Comparison of ENCODE assay signal across 8 mouse cellular contexts in the genomic region with DNA sequence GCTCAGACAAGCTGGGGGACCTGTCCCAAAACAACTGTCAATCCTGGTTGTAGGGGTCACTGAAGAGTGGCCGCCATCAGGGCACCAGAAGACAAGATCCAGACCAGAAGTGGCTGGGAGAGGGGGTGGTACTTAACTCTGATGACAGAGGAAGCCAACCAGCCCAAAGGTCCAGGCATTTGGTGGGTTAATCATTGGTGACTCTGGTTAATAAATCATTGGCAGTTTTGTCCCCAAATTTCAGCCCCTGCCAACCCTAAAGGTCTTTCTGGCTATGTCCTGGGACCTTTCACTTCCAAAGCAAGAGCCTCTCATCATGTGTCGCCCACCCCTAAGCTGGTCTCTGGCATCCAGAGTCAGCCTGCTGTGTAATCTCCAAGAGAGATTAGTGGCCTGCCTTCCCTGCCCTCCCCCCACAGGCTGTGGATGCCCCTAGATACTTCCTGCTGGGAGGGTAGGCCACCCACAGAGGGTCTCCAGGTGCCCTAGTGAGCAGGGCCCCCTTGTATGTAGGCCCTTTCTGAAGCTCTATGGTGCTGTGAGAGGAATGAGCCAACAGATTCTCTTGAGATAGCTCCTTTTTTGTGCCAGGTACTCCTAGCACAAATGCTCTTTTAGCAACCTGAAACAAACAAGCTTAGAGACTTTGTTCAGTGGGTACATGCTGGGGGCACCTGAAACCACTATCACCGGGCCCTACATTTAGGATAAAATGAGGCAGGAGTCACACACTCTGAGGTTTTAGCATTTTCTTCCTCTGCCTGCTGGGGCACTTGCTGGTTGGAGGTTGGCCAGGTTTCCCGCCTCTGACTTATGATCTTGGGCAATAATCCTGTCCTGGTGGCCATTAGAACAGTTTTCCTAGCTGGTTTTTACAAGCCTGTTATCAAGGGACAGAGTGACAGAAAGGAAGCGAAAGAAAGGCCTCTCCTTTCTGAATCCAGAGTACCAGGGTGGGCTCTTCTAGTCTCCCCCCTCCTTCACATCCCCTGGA. TPM values are rescaled to one million over a fixed set of nuclear protein-coding genes. Genes with fewer than 3 reads are reported as not detected.
DNase-seq lines count a peak whose midpoint lies in the region; ATAC-seq and TF ChIP-seq lines count a peak whose summit lies in the region.
"Had no signal": no experiment of that assay in that cellular context is flagged by ENCODE, and none has a peak within 500 bp of the region (broad histone marks: within the 10 kb centered on the region; RNA-seq: fewer than 3 reads in every experiment).

No protein-coding gene starts in this region.

- H3K27me3 ChIP-seq in hindbrain, embryonic 10.5 days (ENCODE audit: insufficient read depth, poor library complexity, severe bottlenecking): no peaks in the 10 kb centered on the region
- H3K27me3 ChIP-seq in hindbrain, embryonic 16.5 days (replicated peaks; ENCODE audit: control insufficient read depth, insufficient read depth, low read length): no peaks in the 10 kb centered on the region
- no peaks in the 10 kb centered on the region for H3K27me3 ChIP-seq in intestine, postnatal 0 days (replicated peaks; ENCODE audit: control insufficient read depth, insufficient read depth, low read length)
- H3K27me3 ChIP-seq in liver, embryonic 13.5 days: no peaks in the 10 kb centered on the region
- H3K27me3 ChIP-seq: forebrain, embryonic 15.5 days had no signal

- peaks cover 90% of the 10 kb centered on the region for H3K4me1 ChIP-seq in hindbrain, embryonic 10.5 days (replicated peaks)
- H3K4me1 ChIP-seq in hindbrain, embryonic 16.5 days (ENCODE audit: control insufficient read depth, insufficient read depth, low read depth, low read length): peaks cover 56% of the 10 kb centered on the region
- H3K4me1 ChIP-seq in intestine, postnatal 0 days (replicated peaks; ENCODE audit: control insufficient read depth, insufficient read depth, low read length): peaks cover 29% of the 10 kb centered on the region
- peaks cover 39% of the 10 kb centered on the region for H3K4me1 ChIP-seq in liver, embryonic 13.5 days (replicated peaks)

- no peak overlapping the region for H3K4me2 ChIP-seq in hindbrain, embryonic 16.5 days (ENCODE audit: low read length)
- H3K4me2 ChIP-seq in intestine, postnatal 0 days (replicated peaks; ENCODE audit: low read depth): no peak overlapping the region
- 0 out of 2 replicates have a peak overlapping the region, but pooled peaks have one; percentile 19 for H3K4me2 ChIP-seq in liver, embryonic 13.5 days
- H3K4me2 ChIP-seq: forebrain, embryonic 15.5 days had no signal

- no peaks in the 10 kb centered on the region for H3K36me3 ChIP-seq in hindbrain, embryonic 10.5 days
- H3K36me3 ChIP-seq in hindbrain, embryonic 16.5 days (ENCODE audit: control insufficient read depth, insufficient read depth, low read length): no peaks in the 10 kb centered on the region
- no peaks in the 10 kb centered on the region; the same call in 1 of the 2 replicates for H3K36me3 ChIP-seq in intestine, postnatal 0 days (ENCODE audit: control insufficient read depth, insufficient read depth)
- H3K36me3 ChIP-seq in liver, embryonic 13.5 days: no peaks in the 10 kb centered on the region
- H3K36me3 ChIP-seq: forebrain, embryonic 15.5 days had no signal

- no peak overlapping the region for H3K9ac ChIP-seq in hindbrain, embryonic 16.5 days (ENCODE audit: low read depth, low read length)
- H3K9ac ChIP-seq in intestine, postnatal 0 days (ENCODE audit: low read depth, low read length): no peak overlapping the region
- H3K9ac ChIP-seq in liver, embryonic 13.5 days: no peak overlapping the region
- H3K9ac ChIP-seq: forebrain, embryonic 15.5 days had no signal

- WGBS in hindbrain, embryonic 10.5 days: 71% methylated on average over 5 of the region's 5 CpGs
- 62% methylated on average over 5 of the region's 5 CpGs for WGBS in hindbrain, embryonic 16.5 days
- WGBS in intestine, postnatal 0 days: 29% methylated on average over 5 of the region's 5 CpGs
- 44% methylated on average over 5 of the region's 5 CpGs for WGBS in liver, embryonic 13.5 days (ENCODE audit: insufficient replicate concordance)

- H3K27ac ChIP-seq in hindbrain, embryonic 10.5 days: peak overlapping the region; percentile 77
- no peak overlapping the region for H3K27ac ChIP-seq in hindbrain, embryonic 16.5 days (ENCODE audit: low read depth, low read length)
- peak overlapping the region; percentile 64 for H3K27ac ChIP-seq in intestine, postnatal 0 days (ENCODE audit: low read depth, low read length)
- peak overlapping the region; percentile 87 for H3K27ac ChIP-seq in liver, embryonic 13.5 days

- no peak for ATAC-seq in hindbrain, embryonic 16.5 days
- no peak for ATAC-seq in intestine, postnatal 0 days
- ATAC-seq in liver, embryonic 13.5 days (ENCODE audit: low read depth): peak; percentile 49
- ATAC-seq: forebrain, embryonic 15.5 days had no signal

- peak; percentile 25; the same call in 1 of the 2 replicates for TF ChIP-seq CTCF in intestine, postnatal 0 days (IDR thresholded peaks at IDR 0.05; ENCODE audit: low read depth)

- no peak overlapping the region for H3K4me3 ChIP-seq in hindbrain, embryonic 10.5 days
- H3K4me3 ChIP-seq in hindbrain, embryonic 16.5 days (ENCODE audit: low read length): no peak overlapping the region
- H3K4me3 ChIP-seq in intestine, postnatal 0 days (ENCODE audit: low read depth, low read length): no peak overlapping the region
- H3K4me3 ChIP-seq in liver, embryonic 13.5 days (replicated peaks): no peak overlapping the region
- H3K4me3 ChIP-seq: forebrain, embryonic 15.5 days had no signal

- no peak for DNase-seq in hindbrain, embryonic 10.5 days (ENCODE audit: low spot score)
- DNase-seq in adrenal gland, postnatal 25 days: peak; percentile 70
- DNase-seq in liver, embryonic 13.5 days: no peak
- no peak for DNase-seq in spleen, adult 18-20 months
- DNase-seq in layer of hippocampus, postnatal 10 days (ENCODE audit: low spot score in 2 of 2): no peak

- H3K9me3 ChIP-seq in hindbrain, embryonic 10.5 days: no peaks in the 10 kb centered on the region
- H3K9me3 ChIP-seq in hindbrain, embryonic 16.5 days (ENCODE audit: control insufficient read depth, low read length): no peaks in the 10 kb centered on the region
- no peaks in the 10 kb centered on the region for H3K9me3 ChIP-seq in intestine, postnatal 0 days (ENCODE audit: control insufficient read depth)
- H3K9me3 ChIP-seq in liver, embryonic 13.5 days (replicated peaks): no peaks in the 10 kb centered on the region
- H3K9me3 ChIP-seq: forebrain, embryonic 15.5 days had no signal

RNA-seq across cellular contexts. Expression of a gene that starts 14.5 kb away (rescaled TPM):
- 6.6 and 7.2 TPM in 2 replicates for polyA plus RNA-seq in hindbrain, embryonic 10.5 days (2016; fragmentation: Nextera tagmentation; extraction: Ambion mirVana)
- polyA plus RNA-seq in hindbrain, embryonic 16.5 days (2015; fragmentation: Nextera tagmentation; extraction: Ambion mirVana): 12.9 and 15.5 TPM in 2 replicates
- 23.6 and 25.7 TPM in 2 replicates for total RNA-seq in adrenal gland, postnatal 25 days (2021)
- polyA plus RNA-seq in intestine, postnatal 0 days (2015; fragmentation: Nextera tagmentation; extraction: Ambion mirVana): 4.7 and 5.5 TPM in 2 replicates
- polyA plus RNA-seq in liver, embryonic 13.5 days (2015; fragmentation: Nextera tagmentation; extraction: Ambion mirVana): 1.2 and 1.3 TPM in 2 replicates
- total RNA-seq in layer of hippocampus, postnatal 10 days (2021): 100 to 1,000 TPM in 1 of 2 experiments, 10 to 100 TPM in 1; 96.1 to 106 TPM
